Mouse (Mus musculus) induced T-regulatory cell, adult 2 months (primary cell): ENCODE results near the gene Trnt1.

ENCODE experiments used
- DNase-seq: peaks from one replicate; pipeline ENCODE4 v3.0.0-alpha.2; 2012; ENCODE audit warnings: low read depth

Gene Trnt1

GRCm38 (mm10) chr6:106768640-106769289 lies at the start of gene Trnt1:
Gene Trnt1, plus strand, starts transcription at chr6:106769120.
- DNase-seq = peak; percentile 100

GRCm38 (mm10) chr6:106725642-106726041 lies 43.3 kb upstream of the Trnt1 start:
- peak; percentile 1 for DNase-seq

DNA sequence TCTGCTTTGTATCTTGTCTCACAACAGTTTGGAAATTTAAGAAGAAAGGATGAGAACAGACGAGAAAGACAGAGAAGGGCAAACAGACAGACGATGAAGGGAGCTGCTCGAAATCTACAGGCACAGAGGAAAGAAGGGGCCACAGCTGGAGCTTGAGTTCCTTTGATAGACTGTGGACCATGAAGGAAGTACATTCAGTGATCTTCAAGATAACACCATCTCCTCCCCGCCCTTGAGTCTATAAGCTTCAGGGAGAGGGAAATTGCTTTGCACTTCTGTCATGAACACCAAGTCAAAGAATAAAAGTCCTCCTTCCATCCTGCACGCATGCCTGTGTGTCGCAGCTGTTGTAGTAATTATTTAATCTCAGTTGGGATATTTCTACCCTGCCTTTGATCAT lies 42.8 kb upstream of the Trnt1 start:
- peak; percentile 3 for DNase-seq

GRCm38 (mm10) chr6:106727703-106728102 lies 41.2 kb upstream of the Trnt1 start:
- no peak for DNase-seq

- DNase-seq = no peak
Observed at GRCm38 (mm10) chr6:106729682-106730314, 39.1 kb upstream of the Trnt1 start.

GRCm38 (mm10) chr6:106732563-106732962 lies 36.4 kb upstream of the Trnt1 start:
- no peak for DNase-seq

- no peak for DNase-seq
Observed at GRCm38 (mm10) chr6:106738229-106738628, 30.7 kb upstream of the Trnt1 start.

GRCm38 (mm10) chr6:106740244-106740825 lies 28.6 kb upstream of the Trnt1 start:
- DNase-seq = no peak

- DNase-seq = no peak
Observed at GRCm38 (mm10) chr6:106743556-106744233, 25.2 kb upstream of the Trnt1 start.

GRCm38 (mm10) chr6:106745673-106746394 lies 23.1 kb upstream of the Trnt1 start:
- no peak for DNase-seq

GRCm38 (mm10) chr6:106747251-106747650 lies 21.7 kb upstream of the Trnt1 start:
- no peak for DNase-seq

DNA sequence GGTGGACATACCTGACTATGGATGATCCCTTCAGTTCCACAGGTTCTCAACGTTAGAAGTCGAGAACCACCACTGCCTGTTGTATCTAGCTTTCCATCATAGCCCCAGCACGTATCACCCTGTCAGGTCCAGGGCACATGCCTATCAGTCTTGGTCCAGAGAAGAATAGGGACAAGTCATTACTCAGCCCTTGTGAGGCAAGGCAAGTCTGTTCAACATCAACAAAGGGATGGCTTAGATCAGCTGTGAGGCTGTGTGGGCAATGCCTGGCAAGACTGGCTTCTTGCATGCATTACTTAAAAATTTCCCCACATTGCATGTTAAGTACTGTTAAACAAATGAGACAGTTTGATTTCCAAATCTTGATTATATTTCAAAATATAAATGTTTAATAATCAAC lies 21.1 kb upstream of the Trnt1 start:
- DNase-seq = no peak

- no peak for DNase-seq
Observed at GRCm38 (mm10) chr6:106748887-106749388, 20.0 kb upstream of the Trnt1 start, which contains the start of gene Il5ra. Gene Il5ra, minus strand, starts transcription at chr6:106749037.

GRCm38 (mm10) chr6:106750291-106750690 lies 18.6 kb upstream of the Trnt1 start:
- DNase-seq = no peak

- DNase-seq = no peak
Observed at GRCm38 (mm10) chr6:106758299-106758698, 10.6 kb upstream of the Trnt1 start.

DNA sequence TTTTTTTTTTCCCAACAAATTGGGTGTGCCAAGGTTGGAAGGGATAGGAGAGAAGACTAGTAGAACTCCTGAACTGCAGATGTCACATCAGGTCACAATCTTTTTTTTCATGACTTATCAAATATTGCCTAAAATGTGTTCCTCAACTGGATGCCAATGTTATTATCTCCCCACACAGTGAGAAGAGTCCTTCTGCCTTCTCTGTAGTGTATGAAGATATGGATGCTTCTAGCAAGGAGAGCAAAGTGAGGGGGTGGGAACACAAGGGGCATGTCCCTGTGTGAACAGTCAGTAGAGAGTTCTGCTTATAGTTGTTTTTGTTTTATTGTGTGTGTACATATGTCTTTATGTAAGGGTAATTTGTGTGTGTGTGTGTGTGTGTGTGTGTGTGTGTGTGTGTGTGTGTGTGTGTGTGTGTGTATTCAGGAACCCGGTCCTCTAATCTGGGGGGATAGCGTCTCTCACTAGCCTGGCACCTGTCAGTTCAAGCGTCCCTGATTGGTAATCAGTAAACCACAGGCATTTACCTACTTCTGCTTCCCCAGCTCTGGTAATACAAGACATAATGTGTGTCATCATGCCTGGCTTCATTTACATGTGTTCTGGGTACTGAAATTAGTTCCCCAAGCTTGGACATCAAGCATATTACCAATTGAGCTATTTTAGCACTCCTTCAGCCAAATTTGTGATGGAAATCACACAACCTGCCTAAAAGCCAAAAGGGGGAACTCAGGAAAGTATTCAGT lies 8.3 kb upstream of the Trnt1 start:
- no peak for DNase-seq

DNA sequence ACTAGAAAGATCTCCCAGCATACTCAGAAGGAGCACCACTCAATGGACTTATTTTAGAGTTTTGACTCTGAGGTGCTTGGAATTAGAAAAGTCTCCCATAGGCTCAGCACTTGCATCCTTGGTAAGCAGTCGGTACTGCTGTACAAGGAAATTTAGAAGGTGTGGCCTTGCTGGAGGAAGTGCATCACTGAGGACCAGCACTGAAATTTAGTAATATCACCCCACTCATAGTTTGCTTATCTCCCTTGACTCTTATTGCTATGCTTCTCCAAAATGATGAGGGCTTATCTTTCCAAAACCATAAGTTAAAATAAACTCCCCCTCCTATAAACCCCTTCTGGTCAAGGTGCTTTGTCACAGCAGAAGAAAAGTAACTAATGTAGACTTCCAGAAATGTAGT lies 7.4 kb upstream of the Trnt1 start:
- no peak for DNase-seq

GRCm38 (mm10) chr6:106765892-106766291 lies 3.0 kb upstream of the Trnt1 start:
- DNase-seq = no peak

DNA sequence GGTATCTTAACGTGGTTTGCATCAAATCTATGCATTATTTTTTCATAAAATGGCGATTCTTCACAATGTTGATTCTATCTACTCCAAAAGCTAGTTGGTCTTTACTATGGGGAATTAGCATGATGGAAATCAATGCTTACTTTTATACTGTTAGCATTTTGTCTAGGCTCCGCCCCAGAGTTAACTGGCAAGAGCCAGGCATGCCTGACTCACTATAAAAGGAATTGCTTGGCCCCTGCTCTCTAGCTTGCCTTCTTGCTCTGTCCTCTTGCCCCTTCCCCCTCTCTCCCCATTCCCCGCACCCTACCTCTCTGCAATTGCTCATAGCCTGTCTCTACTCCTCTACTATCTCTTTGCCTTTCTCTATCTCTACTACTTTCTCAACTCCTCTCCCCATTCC lies 2.1 kb upstream of the Trnt1 start:
- DNase-seq = no peak

GRCm38 (mm10) chr6:106769290-106769866 lies 458 bp downstream of the Trnt1 start:
- DNase-seq = peak; percentile 51

DNA sequence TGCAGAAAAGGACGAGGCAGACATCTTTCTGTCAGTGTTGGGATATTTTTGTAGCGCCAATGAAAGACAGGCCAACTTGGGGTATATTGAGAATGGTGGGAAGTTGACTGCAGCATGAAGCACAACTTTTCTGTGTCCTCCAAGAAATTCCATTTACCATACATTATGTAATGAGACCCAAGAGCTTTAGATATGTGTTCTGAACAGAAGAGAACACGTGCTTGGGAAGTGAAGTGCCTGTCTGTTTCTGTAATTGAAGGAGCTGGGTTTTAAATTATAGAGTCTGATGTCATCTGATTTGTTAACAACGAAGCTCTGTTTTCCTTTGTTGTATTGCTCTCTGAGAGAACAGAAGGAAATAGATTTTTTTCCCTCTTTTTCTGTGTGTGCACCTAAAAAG lies 1.1 kb downstream of the Trnt1 start:
- DNase-seq = no peak
